In genomic region chr2:92845061-92845769, GRCm38 (mm10) we compare ENCODE assay signal across 9 mouse cellular contexts.
DNase-seq lines count a peak whose midpoint lies in the region; TF ChIP-seq lines count a peak whose summit lies in the region.
"Had no signal": no experiment of that assay in that cellular context is flagged by ENCODE, and none has a peak within 500 bp of the region (broad histone marks: within the 10 kb centered on the region; RNA-seq: fewer than 3 reads in every experiment).

No protein-coding gene starts in this region.

- no peaks in the 10 kb centered on the region for H3K27me3 ChIP-seq in cerebellum, adult 2 months (ENCODE audit: control insufficient read depth, insufficient read depth, low read length)
- H3K27me3 ChIP-seq: embryonic facial prominence, embryonic 12.5 days had no signal

- no peak overlapping the region for H3K4me3 ChIP-seq in layer of hippocampus, adult 2 months
- H3K4me3 ChIP-seq in cerebellum, adult 2 months (replicated peaks; ENCODE audit: insufficient read depth, low read depth, low read length): no peak overlapping the region
- H3K4me3 ChIP-seq: embryonic facial prominence, embryonic 12.5 days had no signal

- DNase-seq in layer of hippocampus, adult 2 months (ENCODE audit: low spot score in 2 of 2): peak in 1 of 2 experiments; percentile 23
- no peak for DNase-seq in layer of hippocampus, adult 18-20 months (ENCODE audit: low spot score in 2 of 2)
- peak; percentile 32 to 50 for DNase-seq in cerebellum, adult 2 months
- peak; percentile 53 for DNase-seq in gastrocnemius, postnatal 14 days
- peak; percentile 27 to 36 for DNase-seq in kidney, adult 8-10 months
- DNase-seq in lung, postnatal 10 days: peak; percentile 87
- DNase-seq in skeletal muscle tissue, adult 2 months (ENCODE audit: low read depth, low spot score): peak; percentile 21
- no peak for DNase-seq in c-Kit-positive CD71-positive TER-119-positive erythroid progenitor cells, embryonic 14.5 days (ENCODE audit: low spot score)

- intact Hi-C loops in gastrocnemius, postnatal 14 days (cut with DNase I; ENCODE audit: low total_unique reads): no loop called here

- 0 out of 2 replicates have a peak, but pooled peaks cover 3% of the 10 kb centered on the region for H3K4me1 ChIP-seq in cerebellum, adult 2 months (ENCODE audit: control insufficient read depth, insufficient read depth, low read length)

- WGBS in cerebellum, adult 2 months: 31% methylated on average over 14 of the region's 14 CpGs

- no peak for TF ChIP-seq CTCF in layer of hippocampus, adult 2 months (conservative IDR thresholded peaks at IDR 0.05)
- no peak for TF ChIP-seq CTCF in cerebellum, adult 2 months (IDR thresholded peaks at IDR 0.05; ENCODE audit: borderline replicate concordance, insufficient read depth, low read depth, low read length)

- no peak for TF ChIP-seq POLR2A in cerebellum, adult 2 months (IDR thresholded peaks at IDR 0.05; ENCODE audit: borderline replicate concordance, insufficient read depth, low read length)

- peak overlapping the region; percentile 21; the same call in 1 of the 2 replicates for H3K27ac ChIP-seq in layer of hippocampus, adult 2 months
- no peak overlapping the region for H3K27ac ChIP-seq in cerebellum, adult 2 months (ENCODE audit: insufficient read depth, low read length)
- H3K27ac ChIP-seq: embryonic facial prominence, embryonic 12.5 days had no signal

Comparison
In these comparisons a context has a peak if more than half of its experiments do, and no peak if none do; other contexts are left out.
1. DNase-seq: peak in cerebellum, adult 2 months (2 of 2), gastrocnemius, postnatal 14 days (single experiment), kidney, adult 8-10 months (2 of 2), lung, postnatal 10 days (single experiment) and skeletal muscle tissue, adult 2 months (single experiment); none in layer of hippocampus, adult 18-20 months (0 of 2) and c-Kit-positive CD71-positive TER-119-positive erythroid progenitor cells, embryonic 14.5 days (single experiment).